Mouse (Mus musculus) monocyte, adult 5-6 weeks (primary cell): ENCODE data around the gene Tubg1. TPM values are rescaled to one million over a fixed set of nuclear protein-coding genes. Genes with fewer than 3 reads are reported as not detected.

ENCODE experiments used
- ATAC-seq: fragments of 153-309, 156-312 bp; replicated peaks from 2 replicates; pipeline ENCODE4 v1.8.0; 2017; ENCODE audit warnings: mild to moderate bottlenecking; ENCODE audit not compliant: low TSS enrichment, insufficient number of reproducible peaks, severe bottlenecking, poor library complexity, low FRiP score
- total RNA-seq: library from RNA; stranded (forward); fragments of 200-1000, 200-491, 200-594 nt; gene quantifications from 3 replicates; pipeline ENCODE4 v1.2.3, GENCODE M21; 2017

The Tubg1 gene
- total RNA-seq, 1 experiment from 2014 or later: 11.0 TPM

DNA sequence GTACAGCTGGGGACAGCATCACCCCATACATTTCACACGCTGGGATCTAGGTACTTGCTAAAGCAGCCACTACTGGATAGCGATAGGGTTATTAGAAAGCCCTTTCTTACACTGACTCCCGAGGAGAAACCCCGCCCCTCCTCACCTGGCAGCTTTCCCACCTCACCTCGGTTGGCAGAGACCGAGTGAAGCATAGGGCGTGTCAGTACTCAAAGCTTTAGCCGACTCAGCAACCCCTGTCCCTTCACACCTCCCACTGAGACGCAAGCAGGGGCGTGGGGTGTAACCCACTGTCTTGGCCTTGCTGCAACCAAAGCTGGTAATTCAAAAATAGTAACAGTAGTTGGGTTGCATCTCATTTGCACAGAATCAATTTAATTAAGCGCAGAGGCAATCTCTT is 53.4 kb downstream of the Tubg1 start:
- no peak for ATAC-seq

DNA sequence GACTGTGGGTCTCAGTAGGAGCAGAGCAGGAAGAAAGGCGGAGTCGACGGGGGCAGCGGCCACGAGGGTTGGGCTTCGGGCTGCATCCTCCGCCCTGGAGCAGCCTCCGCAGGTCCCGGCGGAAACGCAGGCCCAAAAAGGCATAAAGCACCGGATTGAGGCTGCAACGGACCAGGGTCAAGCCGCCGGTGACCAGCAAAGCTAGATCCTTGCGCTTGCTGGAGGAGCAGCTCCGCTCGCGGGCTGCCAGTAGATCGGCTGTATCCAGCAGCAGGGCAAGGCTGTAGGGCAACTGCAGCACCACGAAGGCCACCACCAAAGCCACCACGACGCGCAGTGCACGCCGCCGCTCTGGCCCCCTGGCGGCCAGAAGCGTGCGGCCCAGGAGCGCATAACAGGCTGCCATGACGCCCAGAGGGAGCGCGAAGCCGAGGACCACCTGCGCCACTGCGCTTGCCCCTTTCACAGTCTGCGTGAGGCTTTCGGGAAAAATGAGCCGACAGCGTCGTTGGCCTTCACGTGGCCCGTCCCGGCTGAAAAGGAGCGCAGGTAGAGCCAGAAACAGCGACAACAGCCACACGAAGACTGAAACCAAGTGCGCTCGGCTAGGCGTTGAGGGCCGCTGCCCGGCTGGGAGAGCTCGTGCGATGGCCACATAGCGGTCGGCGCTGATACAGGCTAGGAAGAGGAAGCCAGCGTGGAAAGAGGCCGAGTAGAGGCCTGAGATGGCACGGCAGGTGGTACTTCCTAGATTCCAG is 54.1 kb downstream of the Tubg1 start:
- peak; percentile 23; the same call in 1 of the 2 replicates for ATAC-seq

DNA sequence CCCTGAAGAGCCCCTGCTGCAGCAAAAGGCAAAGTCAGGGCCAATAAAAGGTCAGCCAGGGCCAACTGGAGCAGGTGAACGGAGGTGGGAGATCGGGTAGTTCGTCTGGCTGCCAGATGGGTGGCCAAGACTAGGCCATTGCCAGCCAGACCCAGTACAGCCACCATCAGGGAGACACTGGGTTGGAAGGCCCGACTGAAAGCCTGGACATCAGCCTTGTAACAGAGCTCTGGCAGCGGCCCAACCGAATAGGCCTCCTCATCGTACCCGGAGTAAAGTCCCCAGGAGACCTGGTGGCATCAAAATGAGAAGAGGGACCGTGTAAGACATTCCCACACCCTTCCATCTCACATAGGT is 54.6 kb downstream of the Tubg1 start:
- no peak for ATAC-seq

DNA sequence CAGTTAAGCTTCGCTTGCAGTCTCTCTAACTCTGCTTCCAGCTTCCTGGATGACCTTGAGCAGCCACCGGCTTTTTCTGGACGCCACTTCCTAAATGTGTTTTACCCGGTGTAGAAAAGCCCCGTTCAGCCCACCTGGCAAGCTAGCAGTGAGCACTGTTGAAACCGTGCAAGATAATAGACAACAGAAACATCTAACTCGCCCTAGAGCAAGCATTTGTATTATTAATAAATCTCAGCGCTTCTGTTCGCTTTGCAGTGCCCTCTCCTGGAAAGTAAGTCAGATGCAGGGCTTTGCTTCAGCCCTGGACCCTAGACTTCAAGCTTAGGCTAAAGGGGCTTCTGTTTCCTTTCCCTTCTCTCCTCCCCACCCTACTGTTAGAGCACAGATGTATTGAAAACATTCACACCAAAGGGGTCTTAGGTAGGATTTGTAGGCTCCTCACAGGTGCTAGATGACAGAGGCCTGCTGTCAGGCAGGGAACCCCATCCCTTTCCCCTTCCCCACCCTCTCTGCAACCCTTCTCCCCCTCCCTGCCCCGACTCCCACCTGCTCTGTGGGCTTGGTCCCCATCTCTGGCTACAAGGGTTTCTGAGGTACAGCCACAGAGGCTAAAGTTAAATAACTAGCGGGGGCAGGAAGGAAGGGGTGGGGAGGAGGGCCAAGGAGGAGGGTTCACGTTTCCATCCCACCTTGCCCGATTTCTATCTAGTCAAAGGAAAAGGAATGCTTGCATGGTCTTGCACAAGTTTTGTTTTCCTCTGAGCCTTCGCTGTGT is 55.3 kb downstream of the Tubg1 start, which contains the start of gene Ccr10:
Gene Ccr10 (minus strand): TSS at position 593 of the 778 bp plus-strand sequence.
- no peak for ATAC-seq

DNA sequence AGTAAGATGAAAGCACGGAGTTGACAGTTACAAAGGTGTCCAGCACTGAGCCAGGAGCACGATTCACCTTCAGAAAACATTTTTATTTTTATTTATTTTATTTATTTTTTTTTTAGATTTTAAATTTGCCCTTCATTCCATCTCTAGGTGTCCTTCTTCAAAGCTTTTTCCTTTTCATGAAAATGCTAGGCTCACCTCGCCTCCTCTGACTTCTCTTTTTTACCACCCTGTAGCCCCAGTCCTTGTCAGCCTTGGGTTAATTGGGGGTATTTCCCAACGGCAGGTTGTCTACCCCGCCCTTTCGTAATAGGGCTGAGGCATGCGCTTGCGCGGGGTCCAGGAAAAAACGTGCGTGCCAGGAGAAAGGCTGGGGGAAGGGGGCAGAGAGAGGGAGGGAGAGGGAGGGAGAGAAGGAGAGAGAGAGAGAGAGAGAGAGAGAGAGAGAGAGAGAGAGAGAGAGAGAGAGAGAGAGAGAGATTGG is 55.9 kb downstream of the Tubg1 start:
- ATAC-seq: no peak

Other genes with a start within 250 kb of the Tubg1 start
- 328 to 413 TPM (median 368 TPM) in 3 replicates for gene Stat3, start 180.4 kb upstream of the Tubg1 start, total RNA-seq
- 0.32 to 2.5 TPM in 2 of 3 replicates, not detected in the other for gene Cavin1, start 149.1 kb upstream of the Tubg1 start, total RNA-seq
- gene Atp6v0a1, start 110.5 kb upstream of the Tubg1 start, total RNA-seq: 26.0 to 42.7 TPM (median 37.5 TPM) in 3 replicates
- 5.6 to 14.8 TPM (median 9.9 TPM) in 3 replicates for gene Naglu, start 49.9 kb upstream of the Tubg1 start, total RNA-seq
- gene Hsd17b1, start 41.5 kb upstream of the Tubg1 start, total RNA-seq: 0.68 TPM in 1 of 3 replicates, not detected in the others
- gene Coasy, start 37.4 kb upstream of the Tubg1 start, total RNA-seq: 11.4 to 16.6 TPM (median 16.1 TPM) in 3 replicates
- 61.7 to 74.7 TPM (median 71.4 TPM) in 3 replicates for gene Mlx, start 32.7 kb upstream of the Tubg1 start, total RNA-seq
- gene Psmc3ip, start 24.5 kb upstream of the Tubg1 start, total RNA-seq: 5.0 to 6.2 TPM in 2 of 3 replicates, not detected in the other
- 57.9 to 79.4 TPM (median 63.0 TPM) in 3 replicates for gene Retreg3, start within 50 bp of the Tubg1 start, total RNA-seq
- gene Tubg2, start 36.0 kb downstream of the Tubg1 start, total RNA-seq: not detected in 3 replicates
- 0.21 to 0.95 TPM (median 0.68 TPM) in 3 replicates for gene Cntnap1, start 50.6 kb downstream of the Tubg1 start, total RNA-seq
- 2.2 to 6.3 TPM (median 4.0 TPM) in 3 replicates for gene Plekhh3, start 51.4 kb downstream of the Tubg1 start, total RNA-seq
- gene Ccr10, start 55.5 kb downstream of the Tubg1 start, total RNA-seq: 0.38 TPM in 1 of 3 replicates, not detected in the others
- 30.2 to 66.9 TPM (median 42.6 TPM) in 3 replicates for gene Ezh1, start 106.5 kb downstream of the Tubg1 start, total RNA-seq
- not detected in 3 replicates for gene Ramp2, start 126.1 kb downstream of the Tubg1 start, total RNA-seq
- 42.7 to 62.9 TPM (median 53.8 TPM) in 3 replicates for gene Vps25, start 133.8 kb downstream of the Tubg1 start, total RNA-seq
- 0.11 to 1.7 TPM (median 0.19 TPM) in 3 replicates for gene Wnk4, start 140.6 kb downstream of the Tubg1 start, total RNA-seq
- gene Cntd1, start 159.1 kb downstream of the Tubg1 start, total RNA-seq: 1.8 to 3.2 TPM in 2 of 3 replicates, not detected in the other
- gene Coa3, start 159.2 kb downstream of the Tubg1 start, total RNA-seq: 18.8 to 43.1 TPM (median 26.8 TPM) in 3 replicates
- 266 to 274 TPM (median 274 TPM) in 3 replicates for gene Becn1, start 182.3 kb downstream of the Tubg1 start, total RNA-seq
- 51.0 to 74.7 TPM (median 73.3 TPM) in 3 replicates for gene Psme3, start 196.3 kb downstream of the Tubg1 start, total RNA-seq
- gene Aoc2, start 205.1 kb downstream of the Tubg1 start, total RNA-seq: 0.53 to 3.6 TPM (median 1.8 TPM) in 3 replicates
- not detected in 3 replicates for gene Aoc3, start 210.7 kb downstream of the Tubg1 start, total RNA-seq
- gene G6pc, start 247.6 kb downstream of the Tubg1 start, total RNA-seq: not detected in 3 replicates